Mouse (Mus musculus) lung, adult 2 months (tissue): ENCODE measurements around the gene Gnb3.

Experiments used
- CTCF ChIP-seq: fragments of 200-500 bp; IDR thresholded peaks from 2 replicates; pipeline ENCODE4 v1.5.1; 2011; ENCODE audit warnings: mild to moderate bottlenecking, low read length, control low read depth; ENCODE audit not compliant: insufficient read depth
- POLR2A ChIP-seq: fragments of 200-500 bp; IDR thresholded peaks from 2 replicates; pipeline ENCODE4 v1.6.1; 2011; ENCODE audit warnings: low read depth, mild to moderate bottlenecking, control low read depth, low read length, borderline replicate concordance; ENCODE audit errors: extremely low read depth

- no peak for TF ChIP-seq CTCF
- TF ChIP-seq POLR2A, result no peak
Observed at GRCm38 (mm10) chr6:124857840-124858530, 17.9 kb upstream of the Gnb3 start.
